Mouse (Mus musculus): ENCODE data around the gene Sox8. TPM values are rescaled to one million over a fixed set of nuclear protein-coding genes. Genes with fewer than 3 reads are reported as not detected.

Sox8 gene
- polyA plus RNA-seq, 1 experiment from 2014 or later: 3.3 TPM

- H3K36me3 ChIP-seq: no peaks in the 10 kb centered on the region
- WGBS: 47% methylated on average over 16 of the region's 16 CpGs
- H3K27ac ChIP-seq (replicated peaks): peak overlapping the region; percentile 82
- DNase-seq (ENCODE audit: low spot score): peak; percentile 72
- no peaks in the 10 kb centered on the region for H3K9me3 ChIP-seq (replicated peaks)
- H3K4me1 ChIP-seq: peaks cover 55% of the 10 kb centered on the region
- H3K27me3 ChIP-seq (ENCODE audit: low read depth, poor library complexity, severe bottlenecking): peaks cover 65% of the 10 kb centered on the region
- H3K4me3 ChIP-seq: peak overlapping the region; percentile 14; the same call in 1 of the 2 replicates
These were observed 9.1 kb downstream of the Sox8 start for GRCm38 (mm10) chr17:25561223-25562028.

- H3K27ac ChIP-seq (replicated peaks): peak overlapping the region; percentile 82
- H3K36me3 ChIP-seq: no peaks in the 10 kb centered on the region
- no peak for DNase-seq (ENCODE audit: low spot score)
- H3K27me3 ChIP-seq (ENCODE audit: low read depth, poor library complexity, severe bottlenecking): peaks cover 68% of the 10 kb centered on the region
- H3K4me3 ChIP-seq: peak overlapping the region; percentile 14; the same call in 1 of the 2 replicates
- H3K9me3 ChIP-seq (replicated peaks): no peaks in the 10 kb centered on the region
- 79% methylated on average over 5 of the region's 5 CpGs for WGBS
- H3K4me1 ChIP-seq: peaks cover 62% of the 10 kb centered on the region
These were observed 9.8 kb downstream of the Sox8 start for GRCm38 (mm10) chr17:25560554-25561222.

- peaks cover 72% of the 10 kb centered on the region for H3K27me3 ChIP-seq (ENCODE audit: low read depth, poor library complexity, severe bottlenecking)
- H3K36me3 ChIP-seq: no peaks in the 10 kb centered on the region
- peaks cover 62% of the 10 kb centered on the region for H3K4me1 ChIP-seq
- 41% methylated on average over 4 of the region's 4 CpGs for WGBS
- DNase-seq (ENCODE audit: low spot score): no peak
- H3K4me3 ChIP-seq: no peak overlapping the region
- peak overlapping the region; percentile 82; the same call in 1 of the 2 replicates for H3K27ac ChIP-seq (replicated peaks)
- H3K9me3 ChIP-seq (replicated peaks): no peaks in the 10 kb centered on the region
These were observed 10.9 kb downstream of the Sox8 start for GRCm38 (mm10) chr17:25559634-25560033.

DNA sequence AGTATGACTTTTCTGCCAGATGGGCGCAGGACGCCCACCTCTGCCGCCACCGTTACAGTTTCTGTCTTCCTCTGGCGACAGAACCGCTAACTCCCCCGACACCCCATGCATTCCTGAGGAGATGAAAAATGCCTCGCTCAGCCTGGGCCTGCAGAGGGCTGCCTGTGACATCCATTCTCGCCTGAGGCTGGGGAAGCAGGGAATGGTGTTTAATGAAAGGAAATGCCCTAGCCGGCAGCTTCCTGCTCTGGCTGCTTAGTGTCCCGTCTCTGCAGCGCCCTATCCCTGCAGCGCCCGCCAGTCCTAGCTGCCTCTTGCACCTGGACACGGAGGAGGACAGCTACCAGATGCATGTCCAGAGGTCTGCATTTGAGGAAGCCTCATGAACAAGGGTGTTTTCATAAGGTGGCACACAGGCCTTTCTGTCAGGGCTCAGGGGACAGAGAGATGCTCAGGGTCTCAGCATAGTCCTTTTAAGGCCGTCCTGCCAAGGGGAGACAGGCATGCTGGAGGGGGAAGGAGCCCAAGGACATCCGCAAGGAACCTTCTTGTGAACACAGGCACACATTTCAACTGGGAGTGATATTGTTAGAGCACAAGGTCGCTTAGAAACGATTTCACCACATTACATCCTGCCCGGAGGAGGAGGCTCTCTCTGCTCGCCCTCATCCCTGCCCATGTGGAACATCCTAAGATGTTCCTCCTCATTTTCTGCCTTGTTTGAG, 13.7 kb downstream of the Sox8 start:
- H3K27ac ChIP-seq (replicated peaks): peak overlapping the region; percentile 84
- no peaks in the 10 kb centered on the region for H3K9me3 ChIP-seq (replicated peaks)
- peak overlapping the region; percentile 61 for H3K4me3 ChIP-seq
- H3K27me3 ChIP-seq (ENCODE audit: low read depth, poor library complexity, severe bottlenecking): peaks cover 62% of the 10 kb centered on the region
- DNase-seq (ENCODE audit: low spot score): peak; percentile 53
- WGBS: 17% methylated on average over 21 of the region's 21 CpGs
- no peaks in the 10 kb centered on the region for H3K36me3 ChIP-seq
- H3K4me1 ChIP-seq: peaks cover 54% of the 10 kb centered on the region

DNA sequence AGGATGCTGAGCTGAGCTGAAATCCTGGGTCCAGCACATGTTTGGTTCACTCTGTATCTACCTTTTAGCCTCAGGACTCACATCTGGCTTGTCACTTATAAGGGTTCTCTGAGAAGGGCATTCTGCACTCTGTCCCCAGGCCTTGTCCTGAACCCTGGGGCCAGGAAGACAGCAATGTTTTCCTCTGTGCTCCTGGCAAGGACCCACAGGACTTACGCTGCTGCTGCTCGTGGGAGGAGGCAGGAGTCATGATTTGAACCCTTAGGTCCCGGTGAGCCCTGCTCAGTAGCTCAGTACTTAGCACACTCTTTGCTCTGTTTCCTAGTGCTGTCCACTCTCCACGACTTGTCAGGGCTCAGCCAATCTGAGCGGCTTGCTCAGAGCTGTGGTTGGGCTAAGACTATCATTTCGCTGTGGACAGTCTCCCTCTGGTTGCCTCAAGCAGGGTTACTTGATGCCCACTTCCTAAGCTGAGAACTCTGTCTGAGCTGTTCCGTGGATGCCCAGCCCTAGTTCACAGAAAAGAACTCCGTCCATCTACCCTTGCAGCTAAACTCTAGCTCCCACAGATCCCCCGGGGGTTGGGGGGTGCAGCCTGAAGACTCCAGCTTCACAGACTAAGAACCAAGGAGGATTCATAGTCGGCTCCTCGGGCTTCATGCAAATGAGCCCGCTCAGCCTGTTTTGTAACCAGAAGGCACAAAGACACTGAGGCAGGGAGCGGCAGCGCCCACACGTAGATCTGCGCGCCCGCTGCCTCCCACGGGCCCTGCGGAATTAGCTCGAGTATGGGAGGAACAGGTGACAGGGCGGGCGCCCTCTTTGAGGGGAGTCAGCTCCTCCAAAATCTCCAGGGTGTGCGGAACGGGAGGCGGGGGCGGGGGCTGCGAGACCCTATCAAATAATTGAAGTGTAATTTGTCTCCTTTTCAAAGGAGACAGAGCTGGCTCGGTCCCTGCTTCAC, 14.5 kb downstream of the Sox8 start:
- no peaks in the 10 kb centered on the region for H3K9me3 ChIP-seq (replicated peaks)
- H3K27me3 ChIP-seq (ENCODE audit: low read depth, poor library complexity, severe bottlenecking): peaks cover 62% of the 10 kb centered on the region
- peak overlapping the region; percentile 61 for H3K4me3 ChIP-seq
- peak; percentile 52 for DNase-seq (ENCODE audit: low spot score)
- peak overlapping the region; percentile 84 for H3K27ac ChIP-seq (replicated peaks)
- H3K4me1 ChIP-seq: peaks cover 45% of the 10 kb centered on the region
- no peaks in the 10 kb centered on the region for H3K36me3 ChIP-seq
- 7% methylated on average over 29 of the region's 29 CpGs for WGBS

DNA sequence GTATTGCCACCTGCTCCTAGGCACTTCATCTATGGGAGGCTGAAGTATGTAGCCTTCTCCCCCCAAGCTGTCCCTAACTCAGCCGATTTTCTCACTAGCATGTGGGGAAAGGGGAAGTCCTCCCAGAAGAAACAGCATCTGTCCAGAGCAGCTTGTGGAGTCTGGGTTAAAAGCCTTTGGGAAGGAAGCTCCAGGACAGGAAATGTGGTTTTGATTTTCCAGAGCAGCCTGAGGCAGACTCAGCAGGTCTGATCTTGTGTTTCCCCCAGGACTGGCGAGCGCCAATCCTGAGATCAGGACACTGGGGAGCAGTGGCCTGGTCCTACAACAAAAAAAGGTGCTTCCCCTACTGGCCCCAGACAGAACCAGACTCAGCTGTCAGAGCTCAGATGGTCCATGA, 15.3 kb downstream of the Sox8 start:
- no peaks in the 10 kb centered on the region for H3K36me3 ChIP-seq
- H3K4me3 ChIP-seq: no peak overlapping the region
- H3K27me3 ChIP-seq (ENCODE audit: low read depth, poor library complexity, severe bottlenecking): peaks cover 54% of the 10 kb centered on the region
- 51% methylated on average over 3 of the region's 3 CpGs for WGBS
- no peaks in the 10 kb centered on the region for H3K9me3 ChIP-seq (replicated peaks)
- peaks cover 38% of the 10 kb centered on the region for H3K4me1 ChIP-seq
- no peak for DNase-seq (ENCODE audit: low spot score)
- peak overlapping the region; percentile 84 for H3K27ac ChIP-seq (replicated peaks)

GRCm38 (mm10) chr17:25551313-25551712, 19.2 kb downstream of the Sox8 start:
- H3K27ac ChIP-seq (replicated peaks): no peak overlapping the region
- no peaks in the 10 kb centered on the region for H3K9me3 ChIP-seq (replicated peaks)
- H3K36me3 ChIP-seq: no peaks in the 10 kb centered on the region
- no peak for DNase-seq (ENCODE audit: low spot score)
- H3K4me3 ChIP-seq: no peak overlapping the region
- 91% methylated on average over 11 of the region's 11 CpGs for WGBS
- H3K27me3 ChIP-seq (ENCODE audit: low read depth, poor library complexity, severe bottlenecking): peaks cover 24% of the 10 kb centered on the region
- peaks cover 14% of the 10 kb centered on the region for H3K4me1 ChIP-seq

DNA sequence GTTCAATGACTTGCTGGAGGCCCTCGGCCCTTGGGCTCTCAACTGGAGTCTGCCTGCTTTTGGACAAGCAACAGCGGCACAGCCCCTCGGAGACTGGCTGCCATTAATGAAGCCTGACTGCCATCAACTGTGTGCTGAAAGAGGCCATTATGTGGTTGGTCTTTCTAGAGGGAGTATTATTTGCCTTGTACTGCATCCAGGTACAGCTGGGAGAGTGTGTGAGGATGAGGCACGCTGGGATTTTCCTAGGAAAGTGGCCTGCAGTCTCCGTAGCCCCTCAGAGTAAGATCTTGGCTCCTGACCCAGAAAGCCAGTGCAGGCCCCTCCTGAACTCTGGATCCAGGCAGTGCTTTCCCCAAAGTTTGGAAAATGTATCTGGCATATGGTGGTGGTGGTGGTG, 20.5 kb downstream of the Sox8 start:
- no peak overlapping the region for H3K27ac ChIP-seq (replicated peaks)
- H3K36me3 ChIP-seq: no peaks in the 10 kb centered on the region
- peaks cover under 1% of the 10 kb centered on the region for H3K4me1 ChIP-seq
- no peak for DNase-seq (ENCODE audit: low spot score)
- H3K27me3 ChIP-seq (ENCODE audit: low read depth, poor library complexity, severe bottlenecking): peaks cover 11% of the 10 kb centered on the region
- H3K9me3 ChIP-seq (replicated peaks): no peaks in the 10 kb centered on the region
- no peak overlapping the region for H3K4me3 ChIP-seq
- 90% methylated on average over 5 of the region's 5 CpGs for WGBS

GRCm38 (mm10) chr17:25547026-25547425, 23.5 kb downstream of the Sox8 start:
- no peak overlapping the region for H3K27ac ChIP-seq (replicated peaks)
- H3K4me3 ChIP-seq: no peak overlapping the region
- WGBS: 56% methylated on average over 3 of the region's 3 CpGs
- no peak for DNase-seq (ENCODE audit: low spot score)
- H3K9me3 ChIP-seq (replicated peaks): no peaks in the 10 kb centered on the region
- no peaks in the 10 kb centered on the region for H3K36me3 ChIP-seq
- no peaks in the 10 kb centered on the region for H3K4me1 ChIP-seq
- no peaks in the 10 kb centered on the region for H3K27me3 ChIP-seq (ENCODE audit: low read depth, poor library complexity, severe bottlenecking)

DNA sequence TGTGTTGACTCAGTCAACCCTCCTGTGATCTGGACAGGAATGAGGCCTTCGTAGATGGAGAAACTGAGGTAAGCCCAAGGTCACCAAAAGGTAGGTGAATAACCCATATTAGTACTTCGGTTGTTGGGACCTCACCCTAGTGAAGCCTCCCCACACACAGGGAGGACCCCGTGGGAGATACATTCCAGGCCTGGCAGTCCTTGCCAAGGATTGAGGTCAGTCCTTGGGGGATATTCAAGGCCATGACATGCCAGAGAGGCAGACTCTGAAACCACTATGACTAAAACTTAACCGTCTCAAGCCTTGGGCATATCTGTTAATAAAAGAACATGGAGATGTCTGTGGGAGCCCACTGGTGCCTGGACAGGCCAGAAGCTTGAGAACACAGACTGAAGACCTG, 28.7 kb downstream of the Sox8 start:
- peaks cover 29% of the 10 kb centered on the region for H3K27me3 ChIP-seq (ENCODE audit: low read depth, poor library complexity, severe bottlenecking)

GRCm38 (mm10) chr17:25540731-25541130, 29.8 kb downstream of the Sox8 start:
- Histone ChIP-seq H3K27ac (replicated peaks) (peak overlapping the region; percentile 83), H3K9me3 (replicated peaks) (no peaks in the 10 kb centered on the region), H3K27me3 (ENCODE audit: low read depth, poor library complexity, severe bottlenecking) (peaks cover 35% of the 10 kb centered on the region), H3K36me3 (no peaks in the 10 kb centered on the region), H3K4me1 (peaks cover 20% of the 10 kb centered on the region), H3K4me3 (no peak overlapping the region)
- DNase-seq (ENCODE audit: low spot score): no peak
- WGBS: 88% methylated on average over 5 of the region's 5 CpGs

More for the DNA sequence above, 28.7 kb downstream of the Sox8 start:
- no peaks in the 10 kb centered on the region for H3K36me3 ChIP-seq
- peaks cover 20% of the 10 kb centered on the region for H3K4me1 ChIP-seq
- H3K4me3 ChIP-seq: no peak overlapping the region
- no peak overlapping the region for H3K27ac ChIP-seq (replicated peaks)
- WGBS: 88% methylated on average over 4 of the region's 4 CpGs
- no peak for DNase-seq (ENCODE audit: low spot score)
- H3K9me3 ChIP-seq (replicated peaks): no peaks in the 10 kb centered on the region
